Mouse (Mus musculus) embryonic facial prominence, embryonic 13.5 days (tissue): ENCODE data around the gene Vwa2. TPM values are rescaled to one million over a fixed set of nuclear protein-coding genes. Genes with fewer than 3 reads are reported as not detected.

Experiments
- ATAC-seq: fragments of 200-750 bp; cut with Nextera tagmentation; 2 replicates; pipeline ENCODE4 v1.8.0; 2017; ENCODE audit warnings: low read depth; ENCODE audit not compliant: insufficient number of reproducible peaks, insufficient read depth, low FRiP score, low TSS enrichment
- H3K27ac ChIP-seq: fragments of 300-500 bp; sonication (generic); 2 replicates; pipeline ENCODE4 v1.5.1; 2015; ENCODE audit warnings: moderate library complexity, mild to moderate bottlenecking, inconsistent platforms
- H3K27me3 ChIP-seq: fragments of 300-500 bp; sonication (generic); 2 replicates; pipeline ENCODE4 v1.6.1; 2015; ENCODE audit warnings: mild to moderate bottlenecking, inconsistent platforms
- H3K36me3 ChIP-seq: fragments of 300-500 bp; sonication (generic); 2 replicates; pipeline ENCODE4 v1.6.1; 2015; ENCODE audit warnings: mild to moderate bottlenecking, inconsistent platforms
- H3K4me1 ChIP-seq: fragments of 300-500 bp; sonication (generic); 2 replicates; pipeline ENCODE4 v1.6.1; 2015; ENCODE audit warnings: inconsistent platforms
- H3K4me2 ChIP-seq: fragments of 300-500 bp; sonication (generic); 2 replicates; pipeline ENCODE4 v1.6.1; 2015; ENCODE audit warnings: moderate library complexity, mild to moderate bottlenecking, inconsistent platforms
- H3K4me3 ChIP-seq: fragments of 300-500 bp; sonication (generic); 2 replicates; pipeline ENCODE4 v1.5.1; 2015; ENCODE audit warnings: mild to moderate bottlenecking, inconsistent platforms
- H3K9ac ChIP-seq: fragments of 300-500 bp; sonication (generic); 2 replicates; pipeline ENCODE4 v1.6.1; 2015; ENCODE audit warnings: mild to moderate bottlenecking, inconsistent platforms
- H3K9me3 ChIP-seq: fragments of 300-500 bp; sonication (generic); 2 replicates; pipeline ENCODE4 v1.6.1; 2016; ENCODE audit warnings: inconsistent platforms
- WGBS: fragments of 180-500 bp; shearing (Covaris S2); methylation state at CpG from one replicate; pipeline ENCODE4 v1.1.7; 2015; ENCODE audit warnings: mixed read lengths; 5-methylcytosine and 5-hydroxymethylcytosine counted together
- polyA plus RNA-seq: library from polyadenylated mRNA; unstranded; fragments of >200 nt; fragmentation: Nextera tagmentation; extraction: Ambion mirVana; gene quantifications from 2 replicates; pipeline ENCODE4 v1.2.1, GENCODE M21; 2015

Vwa2 gene
- polyA plus RNA-seq, 1 experiment from 2014 or later: 8.0 TPM

DNA sequence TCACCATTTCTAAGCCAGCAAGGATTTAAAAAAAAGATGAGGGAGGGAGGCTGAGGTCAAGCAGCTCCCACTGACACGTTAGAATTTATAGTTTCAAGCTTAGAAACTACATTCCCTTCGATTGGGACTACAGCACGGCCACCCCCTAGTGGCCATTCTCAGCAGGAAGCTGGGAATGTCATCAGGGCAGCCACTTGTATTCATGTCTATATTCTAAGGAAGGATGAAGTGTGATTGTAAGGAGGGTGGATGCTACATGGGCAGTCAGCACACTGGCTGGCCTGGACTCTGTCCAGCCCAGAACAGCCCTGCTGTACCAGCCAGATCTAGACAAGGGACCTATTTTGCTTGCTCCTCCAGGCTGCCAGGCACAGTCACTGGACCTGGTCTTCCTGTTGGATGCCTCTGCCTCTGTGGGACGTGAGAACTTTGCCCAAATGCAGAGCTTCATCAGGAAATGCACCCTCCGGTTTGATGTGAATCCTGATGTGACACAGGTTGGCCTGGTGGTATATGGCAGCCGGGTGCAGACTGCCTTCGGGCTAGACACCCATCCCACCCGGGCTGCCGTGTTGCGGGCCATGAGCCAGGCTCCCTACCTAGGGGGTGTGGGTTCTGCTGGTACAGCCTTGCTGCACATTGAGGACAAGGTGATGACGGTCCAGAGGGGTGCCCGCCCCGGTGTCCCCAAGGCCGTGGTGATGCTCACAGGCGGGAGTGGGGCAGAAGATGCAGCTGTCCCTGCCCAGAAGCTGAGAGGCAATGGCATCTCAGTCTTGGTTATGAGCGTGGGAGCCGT lies 34.6 kb downstream of the Vwa2 start:
- 71% methylated on average over 17 of the region's 17 CpGs for WGBS
- H3K27me3 ChIP-seq: no peaks in the 10 kb centered on the region
- H3K27ac ChIP-seq: no peak overlapping the region

DNA sequence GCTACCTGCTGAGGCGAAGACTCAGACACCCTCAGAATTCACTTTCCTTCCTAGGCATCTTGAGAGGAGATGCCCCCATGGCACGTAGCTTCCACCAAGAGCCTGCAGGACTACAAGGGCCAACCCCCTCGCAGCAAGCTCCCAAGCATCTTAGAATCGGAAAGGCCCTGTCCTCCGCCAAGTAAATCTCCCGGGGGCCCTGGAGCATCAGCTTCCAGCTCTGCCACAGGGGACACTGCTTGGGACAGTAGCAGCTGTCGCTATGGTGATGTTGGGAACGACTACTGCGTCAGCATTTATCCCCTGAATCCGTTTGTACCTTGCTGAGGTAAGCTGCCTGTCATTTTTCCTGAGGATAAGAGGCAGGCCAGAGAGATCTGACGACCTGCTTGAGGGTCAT lies 36.5 kb downstream of the Vwa2 start:
- 63% methylated on average over 11 of the region's 11 CpGs for WGBS
- Histone ChIP-seq H3K4me3 (no peak overlapping the region), H3K4me1 (peaks cover 11% of the 10 kb centered on the region), H3K9ac (no peak overlapping the region), H3K27ac (no peak overlapping the region), H3K4me2 (no peak overlapping the region), H3K36me3 (peaks cover 12% of the 10 kb centered on the region), H3K27me3 (no peaks in the 10 kb centered on the region), H3K9me3 (no peaks in the 10 kb centered on the region)
- ATAC-seq: no peak

More for the DNA sequence above, 34.6 kb downstream of the Vwa2 start:
- H3K36me3 ChIP-seq: 0 out of 2 replicates have a peak, but pooled peaks cover 3% of the 10 kb centered on the region
- no peak overlapping the region for H3K4me2 ChIP-seq
- peaks cover 11% of the 10 kb centered on the region for H3K4me1 ChIP-seq
- ATAC-seq: no peak
- no peak overlapping the region for H3K4me3 ChIP-seq
- no peaks in the 10 kb centered on the region for H3K9me3 ChIP-seq
- no peak overlapping the region for H3K9ac ChIP-seq

DNA sequence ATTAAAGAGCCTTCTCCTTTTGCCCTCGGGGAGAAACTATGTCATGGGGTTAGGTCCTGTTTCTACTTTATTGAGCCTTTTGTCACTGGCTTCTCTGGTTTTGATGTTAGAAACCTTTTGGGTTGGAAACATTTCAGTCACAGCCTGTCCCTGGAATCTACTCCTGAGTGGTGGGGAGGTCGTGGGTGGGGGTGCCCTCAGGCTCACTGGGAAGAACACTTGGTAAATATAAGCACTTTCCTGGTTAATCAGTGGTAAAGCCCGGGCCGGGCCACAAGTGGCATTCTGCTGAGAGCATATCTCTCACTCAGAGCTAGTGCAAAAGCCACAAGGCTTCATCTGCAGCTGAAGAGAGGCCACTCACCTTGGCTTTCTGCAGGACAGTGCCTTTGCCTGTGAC lies 39.7 kb downstream of the Vwa2 start:
- WGBS: 59% methylated on average over 4 of the region's 4 CpGs
- H3K27ac ChIP-seq: no peak overlapping the region
- H3K27me3 ChIP-seq: no peaks in the 10 kb centered on the region
- H3K4me3 ChIP-seq: no peak overlapping the region
- peaks cover 4% of the 10 kb centered on the region for H3K4me1 ChIP-seq
- H3K36me3 ChIP-seq: peaks cover 12% of the 10 kb centered on the region
- H3K9ac ChIP-seq: no peak overlapping the region
- no peaks in the 10 kb centered on the region for H3K9me3 ChIP-seq
- no peak overlapping the region for H3K4me2 ChIP-seq
- no peak for ATAC-seq

DNA sequence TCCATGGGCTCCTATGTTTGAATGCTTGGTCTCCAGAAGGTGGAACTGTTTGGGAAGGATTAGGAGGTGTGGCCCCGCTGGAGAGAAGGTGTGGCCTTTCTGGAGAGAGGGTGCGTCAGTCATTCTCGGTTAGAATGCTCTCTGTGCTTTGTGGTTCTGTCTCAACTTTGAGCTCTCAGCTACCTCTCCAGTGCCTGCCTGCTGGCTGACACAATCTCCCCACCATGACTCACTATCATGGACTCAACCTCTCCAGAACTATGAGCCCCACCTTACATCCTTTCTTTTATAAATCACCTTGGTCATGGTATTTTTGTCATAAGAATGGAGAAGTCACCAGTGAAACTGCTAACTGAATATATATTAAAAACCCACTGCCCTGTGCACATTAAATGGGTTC lies 40.6 kb downstream of the Vwa2 start:
- no peak overlapping the region for H3K4me2 ChIP-seq
- H3K9ac ChIP-seq: no peak overlapping the region
- H3K4me1 ChIP-seq: peaks cover 4% of the 10 kb centered on the region
- peaks cover 12% of the 10 kb centered on the region for H3K36me3 ChIP-seq
- WGBS: 94% methylated on average over 3 of the region's 3 CpGs
- H3K9me3 ChIP-seq: no peaks in the 10 kb centered on the region
- no peak for ATAC-seq
- H3K27ac ChIP-seq: no peak overlapping the region
- H3K27me3 ChIP-seq: no peaks in the 10 kb centered on the region
- no peak overlapping the region for H3K4me3 ChIP-seq

DNA sequence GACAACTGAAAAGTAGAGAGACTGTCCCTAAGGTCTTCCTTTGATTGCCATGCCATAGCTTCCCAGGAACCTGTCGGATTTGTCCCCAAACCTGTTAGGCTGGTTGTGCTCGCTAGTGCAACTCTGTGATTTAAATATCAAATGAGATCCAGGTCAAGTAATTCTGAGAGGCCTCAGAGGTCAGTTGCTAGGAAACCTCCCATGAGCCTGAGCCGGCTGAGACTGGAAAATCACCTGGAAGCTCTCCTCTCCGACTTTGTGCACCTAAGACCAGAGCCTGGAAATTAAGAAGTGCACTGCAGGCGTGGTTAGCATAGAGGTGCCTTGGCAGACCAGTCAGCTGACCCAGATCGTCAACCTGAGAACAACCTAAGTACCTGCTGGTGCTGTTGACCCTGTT lies 41.0 kb downstream of the Vwa2 start:
- H3K9ac ChIP-seq: no peak overlapping the region
- H3K36me3 ChIP-seq: peaks cover 12% of the 10 kb centered on the region
- no peaks in the 10 kb centered on the region for H3K27me3 ChIP-seq
- H3K4me3 ChIP-seq: no peak overlapping the region
- ATAC-seq: no peak
- H3K4me1 ChIP-seq: peaks cover 8% of the 10 kb centered on the region
- WGBS: 37% methylated on average over 6 of the region's 6 CpGs
- no peaks in the 10 kb centered on the region for H3K9me3 ChIP-seq
- H3K27ac ChIP-seq: no peak overlapping the region
- H3K4me2 ChIP-seq: no peak overlapping the region

DNA sequence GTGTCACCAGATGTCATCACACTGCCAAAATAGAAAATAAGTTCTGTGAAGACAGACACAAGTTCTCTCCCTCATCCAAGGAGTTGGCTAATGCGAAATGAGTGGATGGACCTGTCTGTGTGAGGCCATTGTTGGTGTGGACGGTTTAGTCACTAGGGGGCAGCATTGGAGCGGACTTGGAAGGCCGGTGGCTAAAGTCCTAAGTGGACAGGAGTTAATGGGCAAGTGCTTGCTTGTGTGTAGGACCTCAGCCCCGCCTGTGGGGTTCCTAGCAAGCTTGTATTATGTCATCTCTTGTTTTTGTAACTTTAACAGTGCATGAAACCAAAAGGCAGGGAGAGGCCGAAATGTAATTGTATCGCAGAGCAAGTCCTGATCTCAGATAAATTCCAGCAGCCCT lies 45.6 kb downstream of the Vwa2 start:
- Histone ChIP-seq H3K4me1 (0 out of 2 replicates have a peak, but pooled peaks cover 6% of the 10 kb centered on the region), H3K27ac (no peak overlapping the region), H3K27me3 (no peaks in the 10 kb centered on the region), H3K36me3 (0 out of 2 replicates have a peak, but pooled peaks cover under 1% of the 10 kb centered on the region), H3K4me2 (no peak overlapping the region), H3K9me3 (no peaks in the 10 kb centered on the region), H3K9ac (no peak overlapping the region), H3K4me3 (no peak overlapping the region)
- 17% methylated on average over 7 of the region's 7 CpGs for WGBS
- ATAC-seq: no peak; the same call in 1 of the 2 replicates

DNA sequence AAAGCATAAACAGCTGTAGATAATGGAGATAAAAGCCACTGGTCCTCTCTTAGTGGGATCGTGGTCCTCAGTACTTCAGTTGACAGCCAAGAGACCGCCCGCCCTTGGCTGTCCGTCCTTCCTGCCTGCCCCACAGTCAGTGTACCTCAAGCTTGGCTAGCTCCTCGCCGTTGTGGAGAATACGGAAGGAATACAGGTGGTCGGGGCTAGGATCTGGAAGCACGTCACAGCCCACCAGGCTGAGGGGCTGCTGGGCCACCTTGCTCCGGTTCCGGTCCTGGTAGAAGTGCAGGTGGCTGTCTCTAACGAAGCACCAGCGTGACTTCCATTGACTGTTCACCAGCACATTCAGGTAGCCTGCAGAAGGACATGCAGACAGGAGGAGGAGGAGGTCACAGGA lies 46.2 kb downstream of the Vwa2 start:
- Histone ChIP-seq H3K27ac (no peak overlapping the region), H3K4me2 (no peak overlapping the region), H3K9ac (no peak overlapping the region), H3K4me3 (no peak overlapping the region), H3K4me1 (0 out of 2 replicates have a peak, but pooled peaks cover 6% of the 10 kb centered on the region), H3K27me3 (no peaks in the 10 kb centered on the region), H3K9me3 (no peaks in the 10 kb centered on the region), H3K36me3 (no peaks in the 10 kb centered on the region)
- no peak for ATAC-seq
- 88% methylated on average over 13 of the region's 13 CpGs for WGBS

DNA sequence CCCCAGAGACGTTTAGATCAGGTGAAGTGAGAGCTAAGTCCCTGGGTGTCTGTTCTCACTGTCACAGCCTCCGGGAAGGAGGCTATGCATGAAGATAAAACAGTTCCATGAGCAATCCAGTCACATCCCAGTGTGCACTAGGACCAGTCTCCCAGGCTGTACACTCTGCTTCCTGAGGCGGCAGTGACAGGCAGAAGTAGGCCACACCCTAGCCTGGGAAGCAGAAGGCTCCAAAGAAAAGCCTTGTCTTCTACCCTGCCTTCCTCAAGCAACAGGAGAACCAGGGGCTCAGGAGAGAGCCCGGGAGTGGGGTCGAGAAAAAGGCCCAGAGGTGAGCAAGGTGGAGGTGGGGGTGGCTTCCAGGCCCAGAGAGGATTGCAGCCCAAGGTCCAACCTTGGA lies 47.7 kb downstream of the Vwa2 start:
- no peak overlapping the region for H3K27ac ChIP-seq
- no peaks in the 10 kb centered on the region for H3K36me3 ChIP-seq
- H3K9ac ChIP-seq: no peak overlapping the region
- H3K4me2 ChIP-seq: no peak overlapping the region
- H3K4me3 ChIP-seq: no peak overlapping the region
- 0 out of 2 replicates have a peak, but pooled peaks cover 6% of the 10 kb centered on the region for H3K4me1 ChIP-seq
- no peak for ATAC-seq
- H3K9me3 ChIP-seq: no peaks in the 10 kb centered on the region
- no peaks in the 10 kb centered on the region for H3K27me3 ChIP-seq
- WGBS: 68% methylated on average over 5 of the region's 5 CpGs

DNA sequence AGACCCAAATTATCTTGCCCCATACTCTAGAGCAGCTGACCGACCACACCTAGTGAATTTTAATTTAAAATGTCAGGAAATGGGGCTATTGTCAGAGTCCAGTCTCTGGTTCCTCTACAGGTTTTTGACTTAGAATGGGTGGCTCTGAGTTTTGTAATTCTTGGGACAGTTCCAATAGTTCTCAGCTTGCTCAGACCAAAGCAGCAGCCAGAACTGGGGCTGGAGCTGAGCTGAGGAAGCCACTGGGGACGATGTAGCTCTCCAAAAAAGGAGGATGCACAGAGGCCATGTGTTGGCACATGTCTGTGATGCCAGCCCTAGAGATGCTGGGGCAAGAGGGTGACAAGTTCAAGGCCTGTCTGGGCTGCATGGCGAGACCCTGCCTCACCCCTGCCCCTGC lies 55.3 kb downstream of the Vwa2 start:
- H3K4me2 ChIP-seq: no peak overlapping the region
- no peak overlapping the region for H3K4me3 ChIP-seq
- H3K36me3 ChIP-seq: no peaks in the 10 kb centered on the region
- no peaks in the 10 kb centered on the region for H3K9me3 ChIP-seq
- H3K27me3 ChIP-seq: no peaks in the 10 kb centered on the region
- H3K9ac ChIP-seq: no peak overlapping the region
- 77% methylated on average over 3 of the region's 3 CpGs for WGBS
- 0 out of 2 replicates have a peak, but pooled peaks cover 4% of the 10 kb centered on the region for H3K4me1 ChIP-seq
- ATAC-seq: no peak
- no peak overlapping the region for H3K27ac ChIP-seq

DNA sequence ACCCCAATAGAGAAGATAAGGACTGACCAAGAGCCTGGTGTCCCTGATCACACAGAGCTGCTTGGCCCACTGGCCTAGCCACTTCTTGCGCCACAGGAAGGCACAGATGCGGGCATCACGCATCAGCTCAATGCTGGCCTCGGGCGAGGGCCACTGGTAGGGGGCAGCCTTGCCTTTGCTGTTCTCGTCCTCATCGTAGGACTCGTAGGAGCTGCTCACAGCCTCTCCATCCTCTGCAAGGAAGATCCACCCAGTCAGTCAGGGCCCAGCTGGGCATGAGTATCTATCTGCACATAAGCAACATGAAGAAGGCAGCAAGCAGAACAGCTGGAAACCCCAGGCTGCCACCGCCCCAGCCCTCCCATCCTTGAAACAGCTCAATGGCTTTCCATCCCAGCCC lies 56.0 kb downstream of the Vwa2 start:
- no peak overlapping the region for H3K9ac ChIP-seq
- no peak overlapping the region for H3K27ac ChIP-seq
- ATAC-seq: no peak
- H3K36me3 ChIP-seq: no peaks in the 10 kb centered on the region
- no peaks in the 10 kb centered on the region for H3K9me3 ChIP-seq
- WGBS: 82% methylated on average over 9 of the region's 9 CpGs
- H3K4me3 ChIP-seq: no peak overlapping the region
- 0 out of 2 replicates have a peak, but pooled peaks cover 4% of the 10 kb centered on the region for H3K4me1 ChIP-seq
- no peaks in the 10 kb centered on the region for H3K27me3 ChIP-seq
- H3K4me2 ChIP-seq: no peak overlapping the region

DNA sequence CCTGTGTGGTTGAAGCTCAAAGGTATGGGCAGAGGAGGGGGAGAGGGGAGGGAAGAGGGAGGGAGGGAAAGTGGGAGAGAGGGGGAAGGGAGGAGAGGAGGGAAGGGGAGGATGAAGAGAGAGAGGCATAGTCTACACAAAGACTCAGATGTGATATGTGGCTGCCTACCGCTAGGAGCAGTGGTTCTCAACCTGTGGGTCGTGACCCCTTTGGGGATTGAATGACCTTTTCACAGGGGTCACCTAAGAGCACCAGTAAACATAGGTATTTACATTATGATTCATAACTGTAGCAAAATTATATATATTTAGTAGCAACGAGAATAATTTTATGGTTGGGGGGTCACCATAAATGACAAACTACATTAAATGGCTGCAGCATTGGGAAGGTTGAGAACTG lies 59.8 kb downstream of the Vwa2 start:
- no peaks in the 10 kb centered on the region for H3K9me3 ChIP-seq
- H3K4me2 ChIP-seq: no peak overlapping the region

DNA sequence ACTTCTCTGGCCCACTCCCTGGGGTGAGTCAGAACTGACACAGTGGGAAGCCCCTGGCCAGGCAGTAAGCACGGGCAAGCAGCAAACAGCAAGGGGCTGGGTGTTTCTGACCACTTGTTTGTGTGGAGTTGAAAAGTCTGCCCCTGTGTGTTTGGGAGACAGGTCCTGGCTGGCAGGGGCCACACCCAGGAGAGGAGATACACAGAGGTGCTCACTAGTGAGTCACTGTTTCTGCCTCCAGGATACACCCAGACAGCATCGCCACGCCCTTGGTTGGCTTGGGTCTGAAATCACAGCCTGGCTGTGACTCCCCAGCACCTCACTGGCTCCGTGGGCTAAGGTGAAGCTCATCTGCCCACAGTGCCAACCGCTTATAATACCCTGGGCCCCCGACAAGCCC lies 61.1 kb downstream of the Vwa2 start:
- H3K27ac ChIP-seq: no peak overlapping the region
- 81% methylated on average over 6 of the region's 6 CpGs for WGBS

More for the DNA sequence above, 59.8 kb downstream of the Vwa2 start:
- Histone ChIP-seq H3K4me3 (no peak overlapping the region), H3K27ac (no peak overlapping the region), H3K9ac (no peak overlapping the region), H3K4me1 (0 out of 2 replicates have a peak, but pooled peaks cover 4% of the 10 kb centered on the region), H3K36me3 (no peaks in the 10 kb centered on the region), H3K27me3 (no peaks in the 10 kb centered on the region)
- ATAC-seq: no peak
- WGBS: 76% methylated on average over 3 of the region's 3 CpGs

More for the DNA sequence above, 61.1 kb downstream of the Vwa2 start:
- no peak overlapping the region for H3K9ac ChIP-seq
- no peak overlapping the region for H3K4me3 ChIP-seq
- ATAC-seq: no peak
- H3K36me3 ChIP-seq: no peaks in the 10 kb centered on the region
- no peaks in the 10 kb centered on the region for H3K4me1 ChIP-seq
- no peak overlapping the region for H3K4me2 ChIP-seq
- H3K27me3 ChIP-seq: no peaks in the 10 kb centered on the region
- H3K9me3 ChIP-seq: no peaks in the 10 kb centered on the region
